Mouse (Mus musculus) G1E (cell line): ENCODE data around the gene Chchd1.

Experiments used
- CTCF ChIP-seq: IDR thresholded peaks from 2 replicates; pipeline ENCODE4 v1.5.1; 2012; ENCODE audit warnings: low read depth, low read length, inconsistent platforms, mixed read lengths
- TAL1 ChIP-seq: conservative IDR thresholded peaks from 2 replicates; pipeline ENCODE4 v1.6.1; 2012; ENCODE audit warnings: low read depth, low read length, inconsistent platforms, mixed read lengths

GRCm38 (mm10) chr14:20733041-20733951 lies 30.5 kb downstream of the Chchd1 start:
- TF ChIP-seq CTCF (no peak), TAL1 (peak; percentile 98)
